Mouse (Mus musculus) olfactory bulb, adult 2 months (tissue): ENCODE results near the gene F2.

Source experiments
- CTCF ChIP-seq: fragments of 200-500 bp; IDR thresholded peaks from 2 replicates; pipeline ENCODE4 v1.5.1; 2012; ENCODE audit warnings: low read depth, mild to moderate bottlenecking, low read length, moderate library complexity; ENCODE audit not compliant: insufficient read depth
- POLR2A ChIP-seq: fragments of 200-500 bp; IDR thresholded peaks from 2 replicates; pipeline ENCODE4 v1.6.1; 2012; ENCODE audit warnings: mild to moderate bottlenecking, low read depth, low read length, moderate library complexity; ENCODE audit not compliant: insufficient read depth

DNA sequence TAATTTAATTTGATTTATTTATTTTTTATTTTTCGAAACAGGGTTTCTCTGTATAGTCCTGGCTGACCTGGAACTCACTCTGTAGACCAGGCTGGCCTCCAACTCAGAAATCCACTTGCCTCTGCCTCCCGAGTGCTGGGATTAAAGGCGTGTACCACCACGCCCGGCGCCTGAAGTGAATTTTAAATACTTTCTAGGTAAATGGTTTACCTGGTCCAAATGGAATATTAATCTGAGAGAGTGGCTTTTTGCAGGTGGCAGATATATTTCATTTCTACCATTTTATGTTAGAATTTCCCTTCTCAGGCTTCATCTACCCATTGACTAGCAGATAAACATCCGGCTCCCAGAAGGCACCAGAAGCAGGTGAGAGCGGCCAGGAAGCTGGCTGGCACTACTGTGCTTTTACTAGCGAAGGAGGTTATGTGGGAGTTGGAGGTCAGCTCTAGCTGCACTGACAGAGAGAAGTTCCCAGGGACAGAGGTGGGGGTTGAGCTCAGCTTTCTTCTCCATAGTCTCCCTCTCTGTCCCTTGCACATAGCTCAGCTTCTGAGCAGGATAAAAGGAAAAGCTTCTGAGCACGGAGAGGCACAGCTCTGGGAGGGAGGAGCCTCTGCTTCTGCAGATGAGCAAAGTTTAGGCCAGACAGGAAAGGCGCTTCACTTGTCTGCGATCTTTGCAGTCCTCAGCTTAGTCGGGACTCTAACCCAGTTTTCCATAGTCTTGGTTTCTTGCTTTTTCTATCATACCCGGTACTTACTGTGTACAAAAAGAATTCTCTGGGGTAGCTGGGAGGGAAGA lies 15.4 kb upstream of the F2 start:
- TF ChIP-seq CTCF (no peak), POLR2A (no peak)
